Mouse (Mus musculus) heart, adult 2 months (tissue): ENCODE data around the gene AC124108.1. TPM values are rescaled to one million over a fixed set of nuclear protein-coding genes. Genes with fewer than 3 reads are reported as not detected.

Experiments used
- DNase-seq, 2 experiments: peaks; one replicate each; pipeline ENCODE4 v3.0.0; 2021
- H3K27ac ChIP-seq: fragments of 200-600 bp; 2 replicates; pipeline ENCODE4 v1.8.1; 2022
- H3K27me3 ChIP-seq: fragments of 200-500 bp; 2 replicates; pipeline ENCODE4 v1.6.1; 2012; ENCODE audit warnings: mild to moderate bottlenecking, low read length, inconsistent platforms, mixed read lengths; ENCODE audit not compliant: control insufficient read depth, insufficient read depth
- H3K36me3 ChIP-seq: fragments of 200-500 bp; 2 replicates; pipeline ENCODE4 v1.6.1; 2012; ENCODE audit warnings: low read length, inconsistent platforms; ENCODE audit not compliant: control insufficient read depth, insufficient read depth
- H3K4me1 ChIP-seq: fragments of 200-500 bp; 2 replicates; pipeline ENCODE4 v1.6.1; 2011; ENCODE audit warnings: low read length; ENCODE audit not compliant: control insufficient read depth, insufficient read depth
- H3K4me3 ChIP-seq: fragments of 200-600 bp; 2 replicates; pipeline ENCODE4 v1.8.1; 2022
- H3K79me2 ChIP-seq: fragments of 200-500 bp; replicated peaks from 2 replicates; pipeline ENCODE4 v1.6.1; 2012; ENCODE audit warnings: mild to moderate bottlenecking, inconsistent platforms, low read length, moderate library complexity, mixed read lengths; ENCODE audit not compliant: control insufficient read depth, insufficient read depth
- H3K9ac ChIP-seq: fragments of 200-500 bp; 2 replicates; pipeline ENCODE4 v1.6.1; 2012; ENCODE audit warnings: low read depth, mild to moderate bottlenecking, control low read depth, inconsistent platforms, low read length, mixed read lengths
- CTCF ChIP-seq: fragments of 200-600 bp; IDR thresholded peaks from 2 replicates; pipeline ENCODE4 v1.8.1; 2022; ENCODE audit warnings: antibody characterized with exemption, mild to moderate bottlenecking, moderate library complexity
- EP300 ChIP-seq: fragments of 200-500 bp; IDR thresholded peaks from 2 replicates; pipeline ENCODE4 v1.6.1; 2011; ENCODE audit warnings: low read depth, low read length, control low read depth; ENCODE audit not compliant: insufficient read depth
- POLR2A ChIP-seq: fragments of 200-500 bp; IDR thresholded peaks from 2 replicates; pipeline ENCODE4 v1.6.1; 2011; ENCODE audit warnings: mild to moderate bottlenecking, low read depth, low read length, control low read depth; ENCODE audit not compliant: insufficient read depth
- WGBS: fragments of 180-500 bp; shearing (Covaris S2); methylation state at CpG from one replicate; pipeline ENCODE4 v1.1.7; 2018; 5-methylcytosine and 5-hydroxymethylcytosine counted together
- intact Hi-C: fragments of 180-260 bp; cut with DNase I; formaldehyde crosslinking; loops from one replicate; pipeline ENCODE4 v1.15.1; 2025
- polyA plus RNA-seq: library from polyadenylated mRNA; depleted of rRNA; stranded (reverse); fragments of >200 nt; gene quantifications from 2 replicates; pipeline ENCODE4 v1.2.3, GENCODE M21; 2012
- total RNA-seq, 2 experiments: library from RNA; stranded (reverse); gene quantifications; 2 replicates each; pipeline ENCODE4 v1.2.3; 2021

AC124108.1 gene
- total and polyA plus RNA-seq, 3 experiments, result 0.05 to 0.06 TPM; not detected in 1

GRCm38 (mm10) chr1:132191786-132192680 is 776 bp downstream of the AC124108.1 start:
- TF ChIP-seq POLR2A (no peak), EP300 (no peak), CTCF (no peak)
- Histone ChIP-seq H3K4me3 (no peak overlapping the region), H3K36me3 (no peaks in the 10 kb centered on the region), H3K4me1 (no peaks in the 10 kb centered on the region), H3K9ac (no peak overlapping the region), H3K79me2 (no peaks in the 10 kb centered on the region), H3K27ac (no peak overlapping the region), H3K27me3 (peaks cover 25% of the 10 kb centered on the region)
- intact Hi-C loops, result no loop called here
- no peak for DNase-seq
- WGBS, result 19% methylated on average over 16 of the region's 16 CpGs

GRCm38 (mm10) chr1:132193806-132194205 is 2.5 kb downstream of the AC124108.1 start:
- WGBS, result 80% methylated on average over 3 of the region's 3 CpGs
- intact Hi-C loops, result no loop called here
- H3K4me1 ChIP-seq, result no peaks in the 10 kb centered on the region
- no peak for DNase-seq
- H3K27ac ChIP-seq, result no peak overlapping the region
- peaks cover 23% of the 10 kb centered on the region for H3K27me3 ChIP-seq
- H3K79me2 ChIP-seq, result no peaks in the 10 kb centered on the region
- H3K4me3 ChIP-seq, result no peak overlapping the region
- no peak overlapping the region for H3K9ac ChIP-seq
- TF ChIP-seq CTCF (no peak), POLR2A (no peak), EP300 (no peak)
- no peaks in the 10 kb centered on the region for H3K36me3 ChIP-seq

GRCm38 (mm10) chr1:132194624-132195023 is 3.4 kb downstream of the AC124108.1 start:
- Histone ChIP-seq H3K27me3 (peaks cover 23% of the 10 kb centered on the region), H3K79me2 (no peaks in the 10 kb centered on the region), H3K4me3 (no peak overlapping the region), H3K36me3 (no peaks in the 10 kb centered on the region), H3K4me1 (no peaks in the 10 kb centered on the region), H3K27ac (no peak overlapping the region), H3K9ac (no peak overlapping the region)
- TF ChIP-seq EP300, result no peak
- no peak for TF ChIP-seq CTCF
- TF ChIP-seq POLR2A, result no peak
- DNase-seq, result no peak
- WGBS, result 51% methylated on average over 3 of the region's 3 CpGs
- intact Hi-C loops, result no loop called here

GRCm38 (mm10) chr1:132195100-132195499 is 3.8 kb downstream of the AC124108.1 start:
- no peak overlapping the region for H3K4me3 ChIP-seq
- no peak overlapping the region for H3K9ac ChIP-seq
- intact Hi-C loops, result no loop called here
- H3K27me3 ChIP-seq, result peaks cover 23% of the 10 kb centered on the region
- no peak for DNase-seq
- H3K27ac ChIP-seq, result no peak overlapping the region
- WGBS, result 88% methylated on average over 9 of the region's 9 CpGs
- TF ChIP-seq CTCF (no peak), EP300 (no peak), POLR2A (no peak)
- H3K79me2 ChIP-seq, result no peaks in the 10 kb centered on the region
- H3K36me3 ChIP-seq, result no peaks in the 10 kb centered on the region
- no peaks in the 10 kb centered on the region for H3K4me1 ChIP-seq

- Histone ChIP-seq H3K36me3 (no peaks in the 10 kb centered on the region), H3K79me2 (no peaks in the 10 kb centered on the region), H3K4me1 (no peaks in the 10 kb centered on the region), H3K27ac (no peak overlapping the region), H3K4me3 (no peak overlapping the region), H3K27me3 (peaks cover 19% of the 10 kb centered on the region), H3K9ac (no peak overlapping the region)
- no peak for DNase-seq
- intact Hi-C loops, result no loop called here
- no peak for TF ChIP-seq POLR2A
- no peak for TF ChIP-seq EP300
- TF ChIP-seq CTCF, result no peak
- WGBS, result 67% methylated on average over 5 of the region's 5 CpGs
These were observed 4.4 kb downstream of the AC124108.1 start for GRCm38 (mm10) chr1:132195681-132196080.

GRCm38 (mm10) chr1:132196337-132196736 is 5.1 kb downstream of the AC124108.1 start:
- WGBS, result 42% methylated on average over 7 of the region's 7 CpGs
- Histone ChIP-seq H3K27me3 (peaks cover 14% of the 10 kb centered on the region), H3K4me3 (no peak overlapping the region), H3K79me2 (no peaks in the 10 kb centered on the region), H3K4me1 (no peaks in the 10 kb centered on the region), H3K27ac (no peak overlapping the region), H3K9ac (no peak overlapping the region), H3K36me3 (no peaks in the 10 kb centered on the region)
- no peak for TF ChIP-seq POLR2A
- no peak for TF ChIP-seq EP300
- TF ChIP-seq CTCF, result no peak
- intact Hi-C loops, result no loop called here
- DNase-seq, result no peak
